Mouse (Mus musculus): ENCODE results near the gene Epn2. TPM values are rescaled to one million over a fixed set of nuclear protein-coding genes. Genes with fewer than 3 reads are reported as not detected.

Gene Epn2
- polyA plus RNA-seq, 1 experiment, result 9.3 TPM

GRCm38 (mm10) chr11:61514953-61515352 is 64.5 kb downstream of the Epn2 start:
- Histone ChIP-seq H3K36me3 (ENCODE audit: control insufficient read depth, insufficient read depth, low read length) (no peaks in the 10 kb centered on the region), H3K27me3 (ENCODE audit: control insufficient read depth, insufficient read depth, low read length) (no peaks in the 10 kb centered on the region), H3K4me1 (ENCODE audit: control insufficient read depth, insufficient read depth, insufficient read length) (no peaks in the 10 kb centered on the region), H3K4me3 (ENCODE audit: extremely low read depth, insufficient read depth, insufficient read length) (no peak overlapping the region), H3K27ac (ENCODE audit: insufficient read depth, low read length) (no peak overlapping the region)
- WGBS, result 64% methylated on average over 3 of the region's 3 CpGs
- TF ChIP-seq POLR2A (IDR thresholded peaks at IDR 0.05; ENCODE audit: low read depth, low read length), result no peak
- no peak for TF ChIP-seq CTCF (IDR thresholded peaks at IDR 0.05; ENCODE audit: extremely low read depth, insufficient read depth, insufficient read length, insufficient replicate concordance)
- no peak for DNase-seq (ENCODE audit: low read depth in 1 of 2, low spot score in 2 of 2)

- DNase-seq (ENCODE audit: low read depth in 1 of 2, low spot score in 2 of 2), result peak; percentile 89 to 96
- Histone ChIP-seq H3K4me1 (ENCODE audit: control insufficient read depth, insufficient read depth, insufficient read length) (no peaks in the 10 kb centered on the region), H3K36me3 (ENCODE audit: control insufficient read depth, insufficient read depth, low read length) (no peaks in the 10 kb centered on the region), H3K27ac (ENCODE audit: insufficient read depth, low read length) (peak within 1 kb of the TSS; percentile 65), H3K4me3 (ENCODE audit: extremely low read depth, insufficient read depth, insufficient read length) (peak within 1 kb of the TSS; percentile 60), H3K27me3 (ENCODE audit: control insufficient read depth, insufficient read depth, low read length) (no peaks in the 10 kb centered on the region)
- WGBS, result under 1% methylated on average over 39 of the region's 39 CpGs
- TF ChIP-seq POLR2A (IDR thresholded peaks at IDR 0.05; ENCODE audit: low read depth, low read length), result no peak
- peak; percentile 93 for TF ChIP-seq CTCF (IDR thresholded peaks at IDR 0.05; ENCODE audit: extremely low read depth, insufficient read depth, insufficient read length, insufficient replicate concordance)
Measured at GRCm38 (mm10) chr11:61504713-61505257, 74.7 kb downstream of the Epn2 start, which contains the start of gene B9d1. Gene B9d1 (plus strand): TSS chr11:61505144.

- Histone ChIP-seq H3K27ac (ENCODE audit: insufficient read depth, low read length) (no peak overlapping the region), H3K36me3 (ENCODE audit: control insufficient read depth, insufficient read depth, low read length) (no peaks in the 10 kb centered on the region), H3K27me3 (ENCODE audit: control insufficient read depth, insufficient read depth, low read length) (no peaks in the 10 kb centered on the region), H3K4me3 (ENCODE audit: extremely low read depth, insufficient read depth, insufficient read length) (no peak overlapping the region), H3K4me1 (ENCODE audit: control insufficient read depth, insufficient read depth, insufficient read length) (no peaks in the 10 kb centered on the region)
- WGBS, result 72% methylated on average over 8 of the region's 8 CpGs
- DNase-seq (ENCODE audit: low read depth in 1 of 2, low spot score in 2 of 2), result no peak
- TF ChIP-seq CTCF (IDR thresholded peaks at IDR 0.05; ENCODE audit: extremely low read depth, insufficient read depth, insufficient read length, insufficient replicate concordance) (no peak), POLR2A (IDR thresholded peaks at IDR 0.05; ENCODE audit: low read depth, low read length) (no peak)
Measured at GRCm38 (mm10) chr11:61503933-61504332, 75.6 kb downstream of the Epn2 start.

- Histone ChIP-seq H3K36me3 (ENCODE audit: control insufficient read depth, insufficient read depth, low read length) (no peaks in the 10 kb centered on the region), H3K4me1 (ENCODE audit: control insufficient read depth, insufficient read depth, insufficient read length) (no peaks in the 10 kb centered on the region), H3K27me3 (ENCODE audit: control insufficient read depth, insufficient read depth, low read length) (no peaks in the 10 kb centered on the region), H3K4me3 (ENCODE audit: extremely low read depth, insufficient read depth, insufficient read length) (no peak overlapping the region), H3K27ac (ENCODE audit: insufficient read depth, low read length) (peak overlapping the region; percentile 5; the same call in 1 of the 2 replicates)
- WGBS, result 35% methylated on average over 6 of the region's 6 CpGs
- DNase-seq (ENCODE audit: low read depth in 1 of 2, low spot score in 2 of 2), result no peak
- TF ChIP-seq CTCF (IDR thresholded peaks at IDR 0.05; ENCODE audit: extremely low read depth, insufficient read depth, insufficient read length, insufficient replicate concordance) (no peak), POLR2A (IDR thresholded peaks at IDR 0.05; ENCODE audit: low read depth, low read length) (no peak)
Measured at GRCm38 (mm10) chr11:61498736-61499504, 80.6 kb downstream of the Epn2 start.

GRCm38 (mm10) chr11:61497490-61497889 is 82.0 kb downstream of the Epn2 start:
- no peaks in the 10 kb centered on the region for H3K27me3 ChIP-seq (ENCODE audit: control insufficient read depth, insufficient read depth, low read length)
- no peaks in the 10 kb centered on the region for H3K36me3 ChIP-seq (ENCODE audit: control insufficient read depth, insufficient read depth, low read length)
- TF ChIP-seq CTCF (IDR thresholded peaks at IDR 0.05; ENCODE audit: extremely low read depth, insufficient read depth, insufficient read length, insufficient replicate concordance), result no peak
- TF ChIP-seq POLR2A (IDR thresholded peaks at IDR 0.05; ENCODE audit: low read depth, low read length), result no peak
- H3K27ac ChIP-seq (ENCODE audit: insufficient read depth, low read length), result no peak overlapping the region
- DNase-seq (ENCODE audit: low read depth in 1 of 2, low spot score in 2 of 2), result no peak
- peaks cover 7% of the 10 kb centered on the region; the same call in 1 of the 2 replicates for H3K4me1 ChIP-seq (ENCODE audit: control insufficient read depth, insufficient read depth, insufficient read length)
- WGBS, result 47% methylated on average over 1 of the region's 1 CpGs
- H3K4me3 ChIP-seq (ENCODE audit: extremely low read depth, insufficient read depth, insufficient read length), result no peak overlapping the region

GRCm38 (mm10) chr11:61495528-61495927 is 84.0 kb downstream of the Epn2 start:
- H3K4me3 ChIP-seq (ENCODE audit: extremely low read depth, insufficient read depth, insufficient read length), result no peak overlapping the region
- H3K4me1 ChIP-seq (ENCODE audit: control insufficient read depth, insufficient read depth, insufficient read length), result peaks cover 7% of the 10 kb centered on the region; the same call in 1 of the 2 replicates
- peaks cover 7% of the 10 kb centered on the region for H3K36me3 ChIP-seq (ENCODE audit: control insufficient read depth, insufficient read depth, low read length)
- DNase-seq (ENCODE audit: low read depth in 1 of 2, low spot score in 2 of 2), result no peak
- H3K27me3 ChIP-seq (ENCODE audit: control insufficient read depth, insufficient read depth, low read length), result no peaks in the 10 kb centered on the region
- whole genome bisulfite sequencing, result 82% methylated on average over 2 of the region's 2 CpGs
- TF ChIP-seq CTCF (IDR thresholded peaks at IDR 0.05; ENCODE audit: extremely low read depth, insufficient read depth, insufficient read length, insufficient replicate concordance), result no peak
- TF ChIP-seq POLR2A (IDR thresholded peaks at IDR 0.05; ENCODE audit: low read depth, low read length), result no peak
- H3K27ac ChIP-seq (ENCODE audit: insufficient read depth, low read length), result no peak overlapping the region
